Mouse (Mus musculus) Patski (cell line): Measurements from ENCODE around the gene Mrps33. TPM values are rescaled to one million over a fixed set of nuclear protein-coding genes. Genes with fewer than 3 reads are reported as not detected.
A peak's percentile ranks its signal among the peaks of the same experiment; 100 is the strongest.

Experiments
- ATAC-seq: fragments of 100-300 bp; one replicate; pipeline ENCODE4 v1.8.0; 2021
- CTCF ChIA-PET: fragments of 350-600 bp; sonication (Branson Sonifier 250); formaldehyde crosslinking; loops from one replicate; lab custom pipeline; 2022; ENCODE audit warnings: inconsistent platforms; lab: Charles Lee
- POLR2A ChIA-PET: fragments of 350-600 bp; sonication (Branson Sonifier 250); formaldehyde crosslinking; loops from one replicate; lab custom pipeline; 2022; ENCODE audit warnings: antibody characterized with exemption, inconsistent platforms; lab: Charles Lee
- DNase-seq: peaks from one replicate; pipeline ENCODE4 v3.0.0-alpha.2; 2011; ENCODE audit warnings: low read depth, low spot score
- H3K27me3 ChIP-seq: fragments of 371-371 bp; one replicate; pipeline ENCODE4 v1.5.1; 2021
- CTCF ChIP-seq: fragments of 100-300 bp; IDR thresholded peaks from one replicate; pipeline ENCODE4 v1.5.1; 2021
- in situ Hi-C: fragments of 300-500 bp; cut with MboI; formaldehyde crosslinking; loops from 3 replicates; pipeline ENCODE4 v1.11.1; 2018; ENCODE audit warnings: low pct_unique_long_range_greater_than_20kb, mixed read lengths
- polyA plus RNA-seq: library from polyadenylated mRNA; unstranded; gene quantifications from one replicate; pipeline ENCODE4 v1.2.3, GENCODE M21; 2021

Mrps33 gene
- 69.3 TPM for polyA plus RNA-seq

DNA sequence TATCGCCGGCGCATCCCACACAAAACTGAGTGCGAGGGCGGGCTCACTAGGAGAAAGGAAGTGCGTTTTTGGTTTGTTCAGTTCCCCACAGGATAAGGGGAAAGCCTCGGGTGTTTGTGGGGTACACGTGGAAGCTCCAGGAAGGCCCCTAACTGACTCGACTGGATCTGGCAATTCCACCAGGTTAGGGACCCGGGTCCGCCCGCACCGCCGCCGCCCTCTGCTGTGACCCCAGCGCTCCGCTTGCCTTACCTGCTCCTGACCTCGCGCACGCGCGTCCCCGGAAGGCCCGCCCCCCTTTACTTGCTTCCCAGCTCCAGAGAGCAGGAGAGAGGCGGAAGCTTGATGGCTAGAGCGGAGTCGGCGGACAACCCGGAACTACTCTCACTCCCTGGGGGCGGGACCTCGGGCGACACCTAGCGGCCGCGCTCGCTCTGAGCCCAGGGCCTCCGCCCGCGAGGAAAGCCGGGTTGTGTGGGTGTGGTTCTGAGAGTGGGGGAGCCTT lies at the start of gene Mrps33:
TSS of gene Mrps33 (minus strand) at position 377 of the 505 bp plus-strand sequence.
- peak; percentile 60 for DNase-seq
- POLR2A ChIA-PET: interaction anchor here (0.8 kb wide), 1 partner anchor 9 kb away, joined by 3 read pairs; no protein-coding TSS in a partner anchor
- peak; percentile 98 for ATAC-seq
- in situ Hi-C loops: no loop called here
- peaks cover 4% of the 10 kb centered on the region for H3K27me3 ChIP-seq
- CTCF ChIA-PET: interaction anchor here (0.6 to 2.4 kb wide), 7 partner anchors 9 to 135 kb away, joined by 3 to 10 read pairs (median 4); no protein-coding TSS in a partner anchor
- peak; percentile 99 for TF ChIP-seq CTCF

- ATAC-seq (no peak), DNase-seq (no peak)
- ChIA-PET POLR2A (no interaction called here), CTCF (no interaction called here)
- H3K27me3 ChIP-seq: peaks cover 8% of the 10 kb centered on the region
- in situ Hi-C loops: no loop called here
- no peak for TF ChIP-seq CTCF
Observed at GRCm38 (mm10) chr6:39849667-39850066, 38.9 kb upstream of the Mrps33 start.

DNA sequence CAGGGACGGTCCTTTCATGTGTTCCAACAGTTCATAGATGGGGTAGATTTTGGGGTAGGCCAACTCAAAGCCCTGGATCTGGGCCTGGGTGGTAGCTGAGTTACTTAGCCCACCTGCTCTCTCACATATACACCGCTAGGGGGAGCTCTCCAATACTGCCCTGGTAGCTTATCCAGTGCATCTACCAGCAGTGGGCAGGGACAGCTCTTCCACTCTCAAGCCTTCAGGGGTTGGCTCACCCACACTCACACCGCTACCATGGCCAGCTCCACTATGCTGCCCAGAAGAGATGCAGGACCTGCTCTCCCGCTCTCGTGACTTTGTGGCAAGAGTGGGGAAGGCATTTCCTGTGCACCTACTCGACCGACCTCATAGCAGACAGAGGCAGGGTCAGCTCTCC lies 38.0 kb upstream of the Mrps33 start:
- peaks cover 8% of the 10 kb centered on the region for H3K27me3 ChIP-seq
- TF ChIP-seq CTCF: peak; percentile 48
- no peak for ATAC-seq
- POLR2A ChIA-PET: no interaction called here
- CTCF ChIA-PET: no interaction called here
- in situ Hi-C loops: no loop called here
- DNase-seq: no peak

DNA sequence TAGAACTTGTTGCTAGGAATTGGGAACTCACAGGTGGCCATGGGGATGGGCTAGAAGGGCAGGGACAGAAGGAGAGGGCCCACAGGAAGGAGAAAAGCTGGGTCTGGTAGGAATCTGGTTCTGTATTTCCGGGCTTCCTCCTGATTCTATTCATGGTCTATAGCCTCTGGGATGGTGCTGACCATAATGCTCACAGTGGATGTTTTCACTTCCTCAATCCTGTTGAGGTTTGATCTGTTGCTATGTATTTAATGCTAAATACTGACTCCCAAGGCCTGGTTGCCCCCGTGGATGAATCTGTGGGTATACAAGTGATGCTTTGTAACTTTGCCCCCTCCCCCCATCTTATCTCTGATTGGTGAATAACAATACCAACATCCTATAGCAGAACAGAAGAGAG lies 36.8 kb upstream of the Mrps33 start:
- ATAC-seq: no peak
- no peak for DNase-seq
- ChIA-PET POLR2A (no interaction called here), CTCF (no interaction called here)
- no peak for TF ChIP-seq CTCF
- peaks cover 8% of the 10 kb centered on the region for H3K27me3 ChIP-seq
- in situ Hi-C loops: no loop called here

DNA sequence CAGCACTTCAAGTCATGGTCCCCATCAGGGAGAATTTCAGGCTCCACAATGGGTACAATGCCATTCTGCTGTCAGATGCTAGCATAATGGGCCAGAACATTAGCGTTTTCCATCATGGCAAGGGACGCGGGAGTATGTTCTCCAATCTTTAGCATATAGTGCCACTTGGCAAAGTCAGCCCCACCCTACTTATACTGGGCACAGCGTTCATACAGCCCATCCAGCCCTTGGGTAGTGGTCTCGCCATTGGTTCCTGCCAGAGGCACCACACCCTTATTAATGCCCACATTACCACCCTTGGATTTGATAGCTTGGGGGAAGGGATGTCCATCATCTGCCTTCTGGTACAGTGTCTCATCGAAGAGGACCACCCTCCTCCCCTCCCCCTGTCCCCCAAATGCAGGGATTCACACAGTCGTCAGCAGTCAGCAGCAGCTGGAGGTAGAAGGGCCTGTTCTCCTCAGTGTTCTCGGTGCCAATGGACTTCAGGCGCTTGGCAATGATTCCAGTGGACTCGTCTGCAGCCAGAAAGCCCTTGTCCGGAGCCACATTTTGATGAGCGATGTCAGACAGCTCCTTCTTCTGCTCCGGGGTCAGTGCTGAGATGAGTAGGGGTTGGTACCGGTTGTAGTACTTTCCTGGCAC lies 33.0 kb upstream of the Mrps33 start:
- ChIA-PET POLR2A (no interaction called here), CTCF (no interaction called here)
- H3K27me3 ChIP-seq: peaks cover 4% of the 10 kb centered on the region
- ATAC-seq: no peak
- DNase-seq: no peak
- in situ Hi-C loops: no loop called here
- no peak for TF ChIP-seq CTCF

- DNase-seq (no peak), ATAC-seq (no peak)
- CTCF ChIA-PET: interaction anchor here (1.0 kb wide), 1 partner anchor 18 kb away, joined by 3 read pairs; the partner anchor contains the start of gene Mrps33
- in situ Hi-C loops: no loop called here
- peaks cover 20% of the 10 kb centered on the region for H3K27me3 ChIP-seq
- POLR2A ChIA-PET: no interaction called here
- TF ChIP-seq CTCF: no peak
Observed at GRCm38 (mm10) chr6:39828736-39829135, 17.9 kb upstream of the Mrps33 start.

- CTCF ChIA-PET: no interaction called here
- H3K27me3 ChIP-seq: peaks cover 44% of the 10 kb centered on the region
- in situ Hi-C loops: no loop called here
- DNase-seq: no peak
- ATAC-seq: no peak
- POLR2A ChIA-PET: no interaction called here
- TF ChIP-seq CTCF: no peak
Observed at GRCm38 (mm10) chr6:39821241-39821640, 10.5 kb upstream of the Mrps33 start.

DNA sequence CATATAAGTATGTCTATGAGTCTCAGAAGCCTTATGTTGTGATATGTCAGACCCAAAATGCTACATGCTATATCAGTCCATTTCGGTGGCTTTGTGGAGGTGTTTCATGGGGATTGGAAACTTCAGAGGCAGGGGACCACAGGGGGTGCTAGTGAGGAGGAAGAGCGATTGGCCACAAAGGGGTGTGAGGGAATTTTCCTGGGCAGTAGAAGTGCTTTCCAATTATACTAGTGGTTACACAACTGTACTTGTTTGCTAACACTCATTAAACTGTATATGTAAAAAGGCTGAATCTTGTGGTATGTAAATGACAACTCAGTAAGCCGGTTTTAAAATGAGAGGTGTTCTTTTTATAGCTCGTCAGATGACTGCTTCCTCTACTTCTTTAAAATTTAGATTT lies 8.1 kb upstream of the Mrps33 start:
- ChIA-PET POLR2A (no interaction called here), CTCF (no interaction called here)
- ATAC-seq: no peak
- peaks cover 45% of the 10 kb centered on the region for H3K27me3 ChIP-seq
- no peak for DNase-seq
- TF ChIP-seq CTCF: peak; percentile 12
- in situ Hi-C loops: no loop called here

- DNase-seq: no peak
- TF ChIP-seq CTCF: no peak
- in situ Hi-C loops: no loop called here
- ChIA-PET POLR2A (no interaction called here), CTCF (no interaction called here)
- no peaks in the 10 kb centered on the region for H3K27me3 ChIP-seq
- ATAC-seq: no peak
Observed at GRCm38 (mm10) chr6:39808511-39808910, 2.3 kb downstream of the Mrps33 start.

- ATAC-seq (no peak), DNase-seq (no peak)
- ChIA-PET CTCF (no interaction called here), POLR2A (no interaction called here)
- H3K27me3 ChIP-seq: no peaks in the 10 kb centered on the region
- TF ChIP-seq CTCF: no peak
- in situ Hi-C loops: no loop called here
Observed at GRCm38 (mm10) chr6:39807050-39807560, 3.7 kb downstream of the Mrps33 start.

GRCm38 (mm10) chr6:39806336-39806735 lies 4.5 kb downstream of the Mrps33 start:
- POLR2A ChIA-PET: no interaction called here
- CTCF ChIA-PET: no interaction called here
- in situ Hi-C loops: no loop called here
- DNase-seq (no peak), ATAC-seq (no peak)
- no peaks in the 10 kb centered on the region for H3K27me3 ChIP-seq
- no peak for TF ChIP-seq CTCF
